Mouse (Mus musculus): ENCODE data around the gene Pmm2. TPM values are rescaled to one million over a fixed set of nuclear protein-coding genes. Genes with fewer than 3 reads are reported as not detected.

Pmm2 gene
- polyA plus RNA-seq, 1 experiment from 2014 or later = 43.3 TPM

GRCm38 (mm10) chr16:8679780-8680179 is 42.3 kb downstream of the Pmm2 start:
- Histone ChIP-seq H3K36me3 (peaks cover 3% of the 10 kb centered on the region; the same call in 1 of the 2 replicates), H3K4me2 (no peak overlapping the region), H3K4me1 (replicated peaks) (no peaks in the 10 kb centered on the region), H3K4me3 (no peak overlapping the region), H3K9ac (no peak overlapping the region), H3K9me3 (replicated peaks) (no peaks in the 10 kb centered on the region), H3K27ac (ENCODE audit: poor library complexity, severe bottlenecking) (no peak overlapping the region), H3K27me3 (replicated peaks) (no peaks in the 10 kb centered on the region)
- 79% methylated on average over 3 of the region's 3 CpGs for WGBS
- no peak for ATAC-seq (ENCODE audit: insufficient number of reproducible peaks, low FRiP score)

GRCm38 (mm10) chr16:8680470-8680869 is 43.0 kb downstream of the Pmm2 start, which contains the start of gene Gm5767:
Gene Gm5767 (plus strand): TSS chr16:8680770.
- Histone ChIP-seq H3K36me3 (peaks cover 5% of the 10 kb centered on the region; the same call in 1 of the 2 replicates), H3K27ac (ENCODE audit: poor library complexity, severe bottlenecking) (no peak within 1 kb of the TSS), H3K4me2 (no peak within 1 kb of the TSS), H3K4me3 (no peak within 1 kb of the TSS), H3K4me1 (replicated peaks) (0 out of 2 replicates have a peak, but pooled peaks cover 2% of the 10 kb centered on the region), H3K9ac (no peak within 1 kb of the TSS), H3K9me3 (replicated peaks) (no peaks in the 10 kb centered on the region), H3K27me3 (replicated peaks) (no peaks in the 10 kb centered on the region)
- 77% methylated on average over 5 of the region's 5 CpGs for WGBS
- ATAC-seq (ENCODE audit: insufficient number of reproducible peaks, low FRiP score) = no peak

GRCm38 (mm10) chr16:8685087-8685486 is 47.6 kb downstream of the Pmm2 start:
- Histone ChIP-seq H3K4me3 (no peak overlapping the region), H3K4me2 (no peak overlapping the region), H3K27me3 (replicated peaks) (no peaks in the 10 kb centered on the region), H3K36me3 (peaks cover 30% of the 10 kb centered on the region), H3K4me1 (replicated peaks) (peaks cover 12% of the 10 kb centered on the region), H3K9ac (no peak overlapping the region), H3K9me3 (replicated peaks) (no peaks in the 10 kb centered on the region), H3K27ac (ENCODE audit: poor library complexity, severe bottlenecking) (no peak overlapping the region)
- 57% methylated on average over 4 of the region's 4 CpGs for WGBS
- no peak for ATAC-seq (ENCODE audit: insufficient number of reproducible peaks, low FRiP score)

GRCm38 (mm10) chr16:8686121-8686870 is 48.8 kb downstream of the Pmm2 start:
- H3K9me3 ChIP-seq (replicated peaks) = no peaks in the 10 kb centered on the region
- H3K4me1 ChIP-seq (replicated peaks) = peaks cover 12% of the 10 kb centered on the region
- peak; percentile 66 for ATAC-seq (ENCODE audit: insufficient number of reproducible peaks, low FRiP score)
- H3K36me3 ChIP-seq = peaks cover 42% of the 10 kb centered on the region
- H3K4me3 ChIP-seq = no peak overlapping the region
- peak overlapping the region; percentile 24; the same call in 1 of the 2 replicates for H3K9ac ChIP-seq
- no peak overlapping the region for H3K4me2 ChIP-seq
- 64% methylated on average over 7 of the region's 7 CpGs for WGBS
- no peak overlapping the region for H3K27ac ChIP-seq (ENCODE audit: poor library complexity, severe bottlenecking)
- no peaks in the 10 kb centered on the region for H3K27me3 ChIP-seq (replicated peaks)

DNA sequence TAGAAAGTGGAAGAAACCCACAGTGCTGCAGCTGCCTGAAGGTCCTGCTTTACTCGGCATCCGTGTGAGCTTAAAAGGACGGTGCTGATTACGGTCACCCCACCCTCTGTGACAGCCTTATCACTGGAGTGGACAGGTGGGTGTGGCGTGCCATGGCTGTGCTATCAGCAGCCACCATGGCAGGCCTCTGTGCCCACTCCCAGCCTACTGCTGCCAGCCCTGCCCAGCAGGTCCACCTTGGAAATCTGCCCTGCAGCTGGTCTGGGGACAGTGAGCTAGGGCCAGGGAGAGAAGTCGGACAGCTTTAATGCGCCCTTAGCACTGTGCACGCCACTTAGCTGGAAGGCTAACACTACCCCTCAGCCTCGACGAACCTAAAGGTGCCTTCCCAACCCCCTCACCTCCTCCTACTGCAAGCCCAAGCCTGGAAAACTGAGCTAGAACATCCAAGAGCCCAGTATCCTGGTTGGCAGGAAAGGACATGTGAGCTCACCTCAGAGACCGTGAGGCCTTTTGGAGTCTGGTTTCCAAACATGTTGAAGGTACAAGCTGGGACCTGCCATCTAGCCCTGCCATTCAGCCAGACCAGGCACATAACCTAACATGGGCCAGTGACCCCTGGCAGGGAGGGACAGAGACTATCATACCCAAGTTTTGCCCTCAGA is 49.5 kb downstream of the Pmm2 start:
- Histone ChIP-seq H3K9me3 (replicated peaks) (no peaks in the 10 kb centered on the region), H3K27ac (ENCODE audit: poor library complexity, severe bottlenecking) (peak overlapping the region; percentile 27; the same call in 1 of the 2 replicates), H3K4me3 (no peak overlapping the region), H3K36me3 (peaks cover 49% of the 10 kb centered on the region), H3K27me3 (replicated peaks) (no peaks in the 10 kb centered on the region), H3K4me1 (replicated peaks) (peaks cover 12% of the 10 kb centered on the region), H3K9ac (peak overlapping the region; percentile 24), H3K4me2 (no peak overlapping the region)
- WGBS = 48% methylated on average over 11 of the region's 11 CpGs
- peak; percentile 92 for ATAC-seq (ENCODE audit: insufficient number of reproducible peaks, low FRiP score)

GRCm38 (mm10) chr16:8687559-8688112 is 50.2 kb downstream of the Pmm2 start:
- no peak overlapping the region for H3K4me3 ChIP-seq
- H3K4me1 ChIP-seq (replicated peaks) = peaks cover 12% of the 10 kb centered on the region
- ATAC-seq (ENCODE audit: insufficient number of reproducible peaks, low FRiP score) = no peak
- H3K36me3 ChIP-seq = peaks cover 55% of the 10 kb centered on the region
- H3K27me3 ChIP-seq (replicated peaks) = no peaks in the 10 kb centered on the region
- no peak overlapping the region for H3K4me2 ChIP-seq
- 0 out of 2 replicates have a peak overlapping the region, but pooled peaks have one; percentile 24 for H3K9ac ChIP-seq
- peak overlapping the region; percentile 27; the same call in 1 of the 2 replicates for H3K27ac ChIP-seq (ENCODE audit: poor library complexity, severe bottlenecking)
- no peaks in the 10 kb centered on the region for H3K9me3 ChIP-seq (replicated peaks)

GRCm38 (mm10) chr16:8689979-8690656 is 52.6 kb downstream of the Pmm2 start:
- H3K9me3 ChIP-seq (replicated peaks) = no peaks in the 10 kb centered on the region
- no peak overlapping the region for H3K4me3 ChIP-seq
- H3K9ac ChIP-seq = no peak overlapping the region
- H3K36me3 ChIP-seq = peaks cover 74% of the 10 kb centered on the region
- no peaks in the 10 kb centered on the region for H3K27me3 ChIP-seq (replicated peaks)
- peaks cover 12% of the 10 kb centered on the region for H3K4me1 ChIP-seq (replicated peaks)
- no peak overlapping the region for H3K4me2 ChIP-seq
- no peak overlapping the region for H3K27ac ChIP-seq (ENCODE audit: poor library complexity, severe bottlenecking)
- 92% methylated on average over 11 of the region's 11 CpGs for WGBS
- ATAC-seq (ENCODE audit: insufficient number of reproducible peaks, low FRiP score) = no peak

DNA sequence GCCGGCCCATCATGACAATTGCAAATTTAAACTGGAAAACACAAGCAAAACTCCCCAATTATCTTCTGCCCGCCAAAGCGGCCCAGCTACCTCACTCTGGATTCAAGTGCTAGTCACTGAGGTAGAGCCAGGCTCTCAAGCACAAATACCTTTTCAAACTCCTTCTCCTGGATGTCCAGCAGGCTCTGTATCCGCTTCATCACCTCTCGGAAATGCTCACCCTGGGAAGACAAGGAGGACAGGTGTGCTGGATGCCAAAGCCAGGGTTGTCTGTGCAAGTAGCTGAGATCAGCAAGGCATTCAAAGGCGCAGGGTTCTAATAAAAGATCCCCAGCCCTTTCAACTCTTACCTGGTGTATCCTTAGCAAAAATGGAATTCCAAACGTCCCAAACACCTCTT is 53.7 kb downstream of the Pmm2 start:
- Histone ChIP-seq H3K27me3 (replicated peaks) (no peaks in the 10 kb centered on the region), H3K36me3 (peaks cover 77% of the 10 kb centered on the region), H3K27ac (ENCODE audit: poor library complexity, severe bottlenecking) (no peak overlapping the region), H3K9me3 (replicated peaks) (no peaks in the 10 kb centered on the region), H3K4me2 (no peak overlapping the region), H3K9ac (no peak overlapping the region), H3K4me3 (no peak overlapping the region), H3K4me1 (replicated peaks) (peaks cover 9% of the 10 kb centered on the region)
- WGBS = 92% methylated on average over 7 of the region's 7 CpGs
- no peak for ATAC-seq (ENCODE audit: insufficient number of reproducible peaks, low FRiP score)

DNA sequence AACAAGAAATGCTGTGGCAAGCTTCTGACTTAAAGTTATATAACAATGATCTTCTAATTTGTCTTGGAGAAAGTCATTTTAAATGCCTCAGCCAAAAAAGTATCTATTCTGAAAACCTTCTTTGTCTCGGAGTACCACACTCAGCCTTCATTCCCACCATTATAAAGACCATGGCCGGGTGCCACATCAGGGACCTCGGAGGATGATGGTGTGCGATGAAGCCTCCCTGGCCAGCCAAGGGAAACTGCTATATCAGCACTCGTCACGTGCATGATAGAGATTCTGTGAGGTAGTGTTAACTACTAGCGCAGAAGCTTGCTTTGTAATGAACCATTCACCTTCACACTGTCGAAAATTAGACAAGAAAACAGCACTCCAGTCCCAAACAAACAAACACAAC is 62.1 kb downstream of the Pmm2 start:
- Histone ChIP-seq H3K4me3 (no peak overlapping the region), H3K9me3 (replicated peaks) (no peaks in the 10 kb centered on the region), H3K27ac (ENCODE audit: poor library complexity, severe bottlenecking) (no peak overlapping the region), H3K36me3 (peaks cover 92% of the 10 kb centered on the region), H3K4me2 (no peak overlapping the region), H3K27me3 (replicated peaks) (no peaks in the 10 kb centered on the region), H3K4me1 (replicated peaks) (no peaks in the 10 kb centered on the region), H3K9ac (no peak overlapping the region)
- WGBS = 82% methylated on average over 8 of the region's 8 CpGs
- ATAC-seq (ENCODE audit: insufficient number of reproducible peaks, low FRiP score) = no peak

DNA sequence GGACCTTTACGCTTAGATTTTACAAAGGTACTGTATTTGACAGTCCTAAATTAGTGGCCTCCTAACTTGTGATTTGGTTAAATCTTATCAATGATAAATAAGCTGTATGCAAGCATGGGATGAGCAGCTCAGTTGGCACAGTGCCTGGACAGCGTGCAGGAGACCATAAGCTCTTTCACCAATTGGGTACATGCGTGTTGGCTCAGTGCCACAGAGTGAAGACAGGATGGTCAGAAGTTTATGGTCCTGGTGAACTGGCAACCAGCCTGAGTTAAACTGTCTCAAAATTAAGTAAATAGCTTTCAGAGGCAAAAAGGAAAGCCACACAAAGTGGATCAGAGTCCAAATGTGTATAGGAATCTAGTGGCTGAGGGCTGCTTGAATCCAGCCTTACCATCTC is 63.1 kb downstream of the Pmm2 start:
- Histone ChIP-seq H3K36me3 (peaks cover 90% of the 10 kb centered on the region), H3K9me3 (replicated peaks) (no peaks in the 10 kb centered on the region), H3K4me3 (no peak overlapping the region), H3K27ac (ENCODE audit: poor library complexity, severe bottlenecking) (no peak overlapping the region), H3K4me1 (replicated peaks) (no peaks in the 10 kb centered on the region), H3K9ac (no peak overlapping the region), H3K4me2 (no peak overlapping the region), H3K27me3 (replicated peaks) (no peaks in the 10 kb centered on the region)
- 92% methylated on average over 3 of the region's 3 CpGs for WGBS
- ATAC-seq (ENCODE audit: insufficient number of reproducible peaks, low FRiP score) = no peak

GRCm38 (mm10) chr16:8711998-8712397 is 74.5 kb downstream of the Pmm2 start:
- H3K36me3 ChIP-seq = peaks cover 89% of the 10 kb centered on the region
- WGBS = 83% methylated on average over 9 of the region's 9 CpGs

More at GRCm38 (mm10) chr16:8711998-8712397, 74.5 kb downstream of the Pmm2 start:
- Histone ChIP-seq H3K9me3 (replicated peaks) (no peaks in the 10 kb centered on the region), H3K27ac (ENCODE audit: poor library complexity, severe bottlenecking) (no peak overlapping the region), H3K9ac (no peak overlapping the region), H3K4me3 (no peak overlapping the region), H3K4me2 (no peak overlapping the region), H3K27me3 (replicated peaks) (no peaks in the 10 kb centered on the region), H3K4me1 (replicated peaks) (peaks cover 18% of the 10 kb centered on the region)
- no peak for ATAC-seq (ENCODE audit: insufficient number of reproducible peaks, low FRiP score)

Measured in heart, embryonic 12.5 days (tissue).